Mouse (Mus musculus) mammary gland, adult 2 months (tissue): ENCODE measurements around the gene Fgfr1op2. TPM values are rescaled to one million over a fixed set of nuclear protein-coding genes. Genes with fewer than 3 reads are reported as not detected.

ENCODE experiments used
- polyA plus RNA-seq: library from polyadenylated mRNA; depleted of rRNA; stranded (reverse); fragments of >200 nt; gene quantifications from 2 replicates; pipeline ENCODE4 v1.2.3, GENCODE M21; 2012; ENCODE audit warnings: low replicate concordance; rRNA removed

Fgfr1op2 gene
- polyA plus RNA-seq = 41.7 and 120 TPM in 2 replicates

GRCm38 (mm10) chr6:146576903-146577302 is at the start of gene Fgfr1op2:
TSS of gene Fgfr1op2 (plus strand) at chr6:146577203.

GRCm38 (mm10) chr6:146577310-146578109 is 507 bp downstream of the Fgfr1op2 start, which contains the start of gene Ints13:
TSS of gene Ints13 (minus strand) at chr6:146577835.

GRCm38 (mm10) chr6:146642276-146643183 is 65.5 kb downstream of the Fgfr1op2 start, which contains the start of the genes Med21 and Tm7sf3:
TSS of gene Med21 (plus strand) at chr6:146642547.
TSS of gene Tm7sf3 (minus strand) at chr6:146642824.

Other genes starting within 250 kb of the Fgfr1op2 start
- 12.0 and 16.9 TPM in 2 replicates for gene Itpr2, start 75.0 kb upstream of the Fgfr1op2 start, polyA plus RNA-seq
- gene Ints13, start 632 bp downstream of the Fgfr1op2 start, polyA plus RNA-seq = 12.2 and 14.6 TPM in 2 replicates
- 12.9 and 48.0 TPM in 2 replicates for gene Med21, start 65.3 kb downstream of the Fgfr1op2 start, polyA plus RNA-seq
- gene Tm7sf3, start 65.6 kb downstream of the Fgfr1op2 start, polyA plus RNA-seq = 9.6 and 11.4 TPM in 2 replicates
- gene Stk38l, start 147.8 kb downstream of the Fgfr1op2 start, polyA plus RNA-seq = 2.8 and 7.2 TPM in 2 replicates
- gene Arntl2, start 218.9 kb downstream of the Fgfr1op2 start, polyA plus RNA-seq = 9.6 and 13.0 TPM in 2 replicates